Mouse (Mus musculus) heart, embryonic 10.5 days (tissue): ENCODE results near the gene Rilpl1. TPM values are rescaled to one million over a fixed set of nuclear protein-coding genes. Genes with fewer than 3 reads are reported as not detected.
"Not testable (repeated sequence)": the region's sequence is repeated elsewhere in the genome, so short reads cannot be mapped to it uniquely, and the experiment has no call there.

Source experiments
- DNase-seq: peaks from one replicate; pipeline ENCODE4 v3.0.0-alpha.2; 2017; ENCODE audit warnings: low spot score
- H3K27ac ChIP-seq: fragments of 300-500 bp; sonication (generic); 2 replicates; pipeline ENCODE4 v1.5.1; 2016; ENCODE audit warnings: mild to moderate bottlenecking
- H3K27me3 ChIP-seq: fragments of 300-500 bp; sonication (generic); 2 replicates; pipeline ENCODE4 v1.6.1; 2016; ENCODE audit warnings: mild to moderate bottlenecking; ENCODE audit not compliant: poor library complexity, insufficient read depth, severe bottlenecking
- H3K36me3 ChIP-seq: fragments of 300-500 bp; sonication (generic); 2 replicates; pipeline ENCODE4 v1.6.1; 2016; ENCODE audit warnings: mild to moderate bottlenecking, moderate library complexity
- H3K4me1 ChIP-seq: fragments of 300-500 bp; sonication (generic); 2 replicates; pipeline ENCODE4 v1.6.1; 2016; ENCODE audit warnings: mild to moderate bottlenecking
- H3K4me3 ChIP-seq: fragments of 300-500 bp; sonication (generic); 2 replicates; pipeline ENCODE4 v1.5.1; 2016; ENCODE audit warnings: mild to moderate bottlenecking, moderate library complexity
- H3K9me3 ChIP-seq: fragments of 300-500 bp; sonication (generic); 2 replicates; pipeline ENCODE4 v1.6.1; 2016; ENCODE audit warnings: mild to moderate bottlenecking, moderate library complexity
- WGBS: fragments of 180-500 bp; shearing (Covaris S2); methylation state at CpG from one replicate; pipeline ENCODE4 v1.1.7; 2016; 5-methylcytosine and 5-hydroxymethylcytosine counted together
- polyA plus RNA-seq: library from polyadenylated mRNA; unstranded; fragments of >200 nt; fragmentation: Nextera tagmentation; extraction: Ambion mirVana; gene quantifications from 2 replicates; pipeline ENCODE4 v1.2.1, GENCODE M21; 2016

Gene Rilpl1
- polyA plus RNA-seq = 22.7 and 25.5 TPM in 2 replicates

GRCm38 (mm10) chr5:124530655-124531582, at the start of gene Rilpl1:
Gene Rilpl1 (minus strand): TSS chr5:124531391.
- WGBS = under 1% methylated on average over 95 of the region's 96 CpGs
- DNase-seq = peak; percentile 92
- H3K27me3 ChIP-seq = no peaks in the 10 kb centered on the region
- H3K4me1 ChIP-seq = peaks cover 48% of the 10 kb centered on the region
- peaks cover 10% of the 10 kb centered on the region for H3K36me3 ChIP-seq
- H3K9me3 ChIP-seq = no peaks in the 10 kb centered on the region
- H3K27ac ChIP-seq = peak within 1 kb of the TSS; percentile 95
- H3K4me3 ChIP-seq = peak within 1 kb of the TSS; percentile 89

GRCm38 (mm10) chr5:124578633-124579317, 47.6 kb upstream of the Rilpl1 start, which contains the start of the genes Eif2b1 and Gtf2h3:
Gene Eif2b1 (minus strand): TSS chr5:124579131.
Gene Gtf2h3 (plus strand): TSS chr5:124579140.
- DNase-seq = peak; percentile 95
- peaks cover 55% of the 10 kb centered on the region for H3K36me3 ChIP-seq
- no peaks in the 10 kb centered on the region for H3K9me3 ChIP-seq
- no peaks in the 10 kb centered on the region for H3K27me3 ChIP-seq
- 1% methylated on average over 51 of the region's 51 CpGs for WGBS
- H3K27ac ChIP-seq = peak within 1 kb of the TSS; percentile 85
- H3K4me3 ChIP-seq = peak within 1 kb of the TSS; percentile 79
- H3K4me1 ChIP-seq = peaks cover 20% of the 10 kb centered on the region

- 90% methylated on average over 7 of the region's 7 CpGs for WGBS
- Histone ChIP-seq H3K27ac (no peak overlapping the region), H3K36me3 (peaks cover 71% of the 10 kb centered on the region), H3K27me3 (no peaks in the 10 kb centered on the region), H3K4me3 (no peak overlapping the region), H3K4me1 (peaks cover 16% of the 10 kb centered on the region), H3K9me3 (no peaks in the 10 kb centered on the region)
- DNase-seq = no peak
These were observed 44.3 kb upstream of the Rilpl1 start for GRCm38 (mm10) chr5:124575467-124575866.

DNA sequence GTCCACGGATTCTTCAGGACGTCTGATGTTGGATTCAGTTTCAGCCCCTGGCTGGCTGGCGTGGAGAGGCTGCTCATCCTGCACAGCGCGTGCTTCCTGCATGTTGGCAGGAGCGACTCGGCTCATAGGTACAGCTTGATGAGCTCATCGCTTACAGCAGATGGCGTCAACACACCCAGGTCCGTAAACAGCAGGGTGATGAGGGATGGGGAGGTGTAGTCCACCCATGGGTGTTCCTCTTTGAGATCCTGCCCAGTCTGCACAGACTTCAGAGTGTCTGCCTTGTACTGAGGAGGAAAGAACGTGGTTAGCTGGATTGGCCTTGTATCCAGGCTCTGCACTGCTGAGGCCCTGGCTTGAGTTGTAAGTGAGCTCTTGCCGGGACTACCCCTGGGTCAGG, 39.9 kb upstream of the Rilpl1 start:
- no peaks in the 10 kb centered on the region for H3K4me1 ChIP-seq
- no peak overlapping the region for H3K4me3 ChIP-seq
- H3K27ac ChIP-seq = no peak overlapping the region
- H3K36me3 ChIP-seq = peaks cover 100% of the 10 kb centered on the region
- 87% methylated on average over 12 of the region's 12 CpGs for WGBS
- no peak for DNase-seq
- no peaks in the 10 kb centered on the region for H3K27me3 ChIP-seq
- no peaks in the 10 kb centered on the region for H3K9me3 ChIP-seq

DNA sequence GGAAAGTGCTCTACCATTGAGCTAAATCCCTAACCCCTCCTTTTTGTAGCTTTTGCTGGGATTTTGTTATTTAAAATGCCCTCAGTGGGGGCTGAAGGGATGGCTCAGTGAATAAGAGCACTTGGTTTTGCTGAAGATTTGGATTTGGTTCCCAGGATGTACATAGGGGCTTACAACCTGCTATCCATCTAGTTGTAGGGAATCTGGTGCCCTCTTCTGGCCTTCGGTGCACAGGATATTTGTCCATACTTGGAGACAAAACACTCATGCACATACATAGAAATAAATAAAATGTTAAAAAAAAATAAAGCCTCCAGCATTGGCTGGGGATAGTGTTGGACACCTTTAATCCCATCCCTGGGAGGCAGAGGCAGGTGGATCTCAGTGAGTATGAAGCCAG, 24.0 kb upstream of the Rilpl1 start:
- H3K36me3 ChIP-seq = peaks cover 65% of the 10 kb centered on the region
- H3K27me3 ChIP-seq = no peaks in the 10 kb centered on the region
- DNase-seq = no peak
- H3K4me1 ChIP-seq = peaks cover 15% of the 10 kb centered on the region
- no peak overlapping the region for H3K4me3 ChIP-seq
- H3K27ac ChIP-seq = no peak overlapping the region
- 76% methylated on average over 1 of the region's 1 CpGs for WGBS
- H3K9me3 ChIP-seq = no peaks in the 10 kb centered on the region

- 73% methylated on average over 6 of the region's 6 CpGs for WGBS
- peak overlapping the region; percentile 97 for H3K4me3 ChIP-seq
These were observed 22.4 kb upstream of the Rilpl1 start for GRCm38 (mm10) chr5:124553607-124554006.

GRCm38 (mm10) chr5:124552558-124553307, 21.5 kb upstream of the Rilpl1 start, which contains the start of gene Ddx55:
Gene Ddx55 (plus strand): TSS chr5:124552864.
- Histone ChIP-seq H3K36me3 (peaks cover 52% of the 10 kb centered on the region), H3K27ac (peak within 1 kb of the TSS; percentile 88), H3K4me1 (peaks cover 15% of the 10 kb centered on the region), H3K4me3 (peak within 1 kb of the TSS; percentile 97), H3K9me3 (no peaks in the 10 kb centered on the region), H3K27me3 (no peaks in the 10 kb centered on the region)
- WGBS = under 1% methylated on average over 66 of the region's 66 CpGs
- peak; percentile 97 for DNase-seq

More at GRCm38 (mm10) chr5:124553607-124554006, 22.4 kb upstream of the Rilpl1 start:
- no peak for DNase-seq
- peaks cover 15% of the 10 kb centered on the region for H3K4me1 ChIP-seq
- H3K27ac ChIP-seq = no peak overlapping the region
- H3K9me3 ChIP-seq = no peaks in the 10 kb centered on the region
- no peaks in the 10 kb centered on the region for H3K27me3 ChIP-seq
- H3K36me3 ChIP-seq = peaks cover 52% of the 10 kb centered on the region

GRCm38 (mm10) chr5:124552094-124552472, 20.9 kb upstream of the Rilpl1 start:
- DNase-seq = no peak
- Histone ChIP-seq H3K27ac (peak overlapping the region; percentile 88), H3K9me3 (no peaks in the 10 kb centered on the region), H3K36me3 (peaks cover 52% of the 10 kb centered on the region), H3K4me3 (peak overlapping the region; percentile 97), H3K27me3 (no peaks in the 10 kb centered on the region), H3K4me1 (peaks cover 15% of the 10 kb centered on the region)
- WGBS = 12% methylated on average over 9 of the region's 9 CpGs

DNA sequence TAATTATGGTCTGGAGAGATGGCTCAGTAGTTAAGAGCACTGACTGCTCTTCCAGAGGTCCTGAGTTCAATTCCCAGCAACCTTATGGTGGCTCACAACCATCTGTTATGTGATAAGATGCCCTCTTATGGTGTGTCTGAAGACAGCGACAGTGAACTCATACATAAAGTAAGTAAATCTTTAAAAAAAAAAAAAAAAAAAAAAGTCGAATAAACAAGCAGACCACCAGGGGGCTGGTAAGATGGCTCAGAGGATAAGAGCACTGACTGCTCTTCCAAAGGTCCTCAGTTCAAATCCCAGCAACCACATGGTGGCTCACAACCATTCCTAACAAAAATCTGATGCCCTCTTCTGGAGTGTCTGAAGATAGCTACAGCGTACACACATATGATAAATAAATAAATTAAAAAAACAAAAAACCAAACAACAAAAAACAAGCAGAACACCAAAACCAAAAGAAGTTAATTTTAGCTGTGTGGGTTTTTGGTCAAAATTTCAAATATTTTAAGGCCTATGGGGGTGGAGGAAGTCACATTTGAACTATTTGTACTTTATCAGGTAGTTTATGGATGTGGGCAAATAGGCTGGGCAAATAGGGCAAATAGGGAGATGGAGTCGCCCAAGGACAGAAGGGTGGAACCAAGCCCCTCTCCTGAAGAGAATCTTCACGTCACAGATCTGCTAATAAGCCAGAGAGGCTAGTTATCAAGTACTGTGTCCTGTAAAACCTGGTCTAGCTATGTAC, 20.3 kb upstream of the Rilpl1 start:
- H3K9me3 ChIP-seq, DNase-seq, H3K27me3 ChIP-seq, H3K27ac ChIP-seq: not testable (repeated sequence)
- Histone ChIP-seq H3K4me3 (peak overlapping the region; percentile 97), H3K4me1 (peaks cover 15% of the 10 kb centered on the region), H3K36me3 (peaks cover 52% of the 10 kb centered on the region)
- 33% methylated on average over 5 of the region's 5 CpGs for WGBS

DNA sequence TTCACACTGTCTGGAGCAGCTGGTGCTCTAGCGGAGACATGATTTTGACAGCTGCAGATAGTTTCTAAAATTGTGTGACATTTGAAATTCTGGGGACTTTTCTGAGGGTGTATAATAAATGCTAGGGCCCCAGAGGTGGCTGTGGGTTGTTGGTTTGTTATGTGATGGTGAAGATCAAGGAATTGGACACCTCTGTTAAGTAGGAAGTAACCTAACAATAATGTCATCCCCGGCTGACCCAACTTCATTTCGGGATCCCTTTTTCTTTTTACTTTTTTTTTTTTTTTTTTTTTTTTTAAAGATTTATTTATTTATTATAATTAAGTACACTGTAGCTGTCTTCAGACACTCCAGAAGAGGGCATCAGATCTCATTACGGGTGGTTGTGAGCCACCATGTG, 19.5 kb upstream of the Rilpl1 start:
- H3K4me3 ChIP-seq, H3K27ac ChIP-seq, H3K9me3 ChIP-seq, H3K27me3 ChIP-seq, DNase-seq: not testable (repeated sequence)
- WGBS = 83% methylated on average over 4 of the region's 4 CpGs
- Histone ChIP-seq H3K36me3 (peaks cover 53% of the 10 kb centered on the region), H3K4me1 (peaks cover 15% of the 10 kb centered on the region)

GRCm38 (mm10) chr5:124541602-124541973, 10.4 kb upstream of the Rilpl1 start:
- Histone ChIP-seq H3K27me3 (no peaks in the 10 kb centered on the region), H3K4me3 (peak overlapping the region; percentile 97), H3K9me3 (no peaks in the 10 kb centered on the region), H3K27ac (peak overlapping the region; percentile 95), H3K4me1 (peaks cover 11% of the 10 kb centered on the region), H3K36me3 (peaks cover 42% of the 10 kb centered on the region)
- DNase-seq = no peak
- WGBS = 12% methylated on average over 8 of the region's 8 CpGs
